Mouse (Mus musculus) CH12.LX (cell line): ENCODE measurements around the gene Hist1h2bf. TPM values are rescaled to one million over a fixed set of nuclear protein-coding genes. Genes with fewer than 3 reads are reported as not detected.

Experiments used
- DNase-seq: peaks from one replicate; pipeline ENCODE4 v3.0.0-alpha.2; 2013; ENCODE audit errors: extremely low read depth
- H3K27ac ChIP-seq: 2 replicates; pipeline ENCODE4 v1.5.1; 2012; ENCODE audit warnings: low read depth, mild to moderate bottlenecking, control low read depth, moderate library complexity; ENCODE audit not compliant: insufficient read depth
- H3K27me3 ChIP-seq: replicated peaks from 2 replicates; pipeline ENCODE3; 2012; ENCODE audit warnings: inconsistent platforms
- H3K36me3 ChIP-seq, 2 experiments: replicated peaks in 1 of 2; 2 replicates each; pipeline versions ENCODE3 to v1.6.1; 2012; ENCODE audit warnings: inconsistent platforms in 1 of 2, low read length in 1 of 2, mild to moderate bottlenecking in 1 of 2, mixed read lengths in 1 of 2, moderate library complexity in 1 of 2; ENCODE audit not compliant: control insufficient read depth in 1 of 2, insufficient read depth in 1 of 2
- H3K4me1 ChIP-seq, 2 experiments: 2 replicates each; pipeline ENCODE4 v1.6.1; 2012; ENCODE audit warnings: inconsistent platforms in 1 of 2, moderate library complexity in 1 of 2; ENCODE audit not compliant: insufficient read depth in 2 of 2, control insufficient read depth in 1 of 2
- H3K4me2 ChIP-seq: 2 replicates; pipeline ENCODE4 v1.6.1; 2012; ENCODE audit warnings: low read depth, mild to moderate bottlenecking, control low read depth; ENCODE audit not compliant: poor library complexity, insufficient read depth, severe bottlenecking
- H3K4me3 ChIP-seq, 3 experiments: fragments of 150-350 bp in 1 of 3; sonication (generic) in 1 of 3; replicated peaks in 1 of 3; 2 replicates each; pipeline versions ENCODE3 to v1.5.1; 2011 to 2012; ENCODE audit warnings: low read depth in 2 of 3, low read length in 2 of 3, mild to moderate bottlenecking in 2 of 3, moderate library complexity in 2 of 3, control low read depth in 1 of 3, improper control_type of control experiment in 1 of 3, inconsistent platforms in 1 of 3, mixed read lengths in 1 of 3; ENCODE audit not compliant: poor library complexity in 1 of 3
- H3K79me2 ChIP-seq: replicated peaks from 2 replicates; pipeline ENCODE4 v1.6.1; 2012; ENCODE audit warnings: mild to moderate bottlenecking, moderate library complexity; ENCODE audit not compliant: control insufficient read depth, poor library complexity, insufficient read depth, severe bottlenecking; ENCODE audit errors: extremely low read depth
- H3K9ac ChIP-seq: 2 replicates; pipeline ENCODE4 v1.6.1; 2012; ENCODE audit warnings: low read depth, mild to moderate bottlenecking, control low read depth, moderate library complexity; ENCODE audit not compliant: insufficient read depth
- H3K9me3 ChIP-seq: replicated peaks from 2 replicates; pipeline ENCODE3; 2012; ENCODE audit warnings: low read length, inconsistent platforms, mixed read lengths
- CHD1 ChIP-seq: IDR thresholded peaks from 2 replicates; pipeline ENCODE4 v1.6.1; 2012; ENCODE audit warnings: low read depth, low read length, improper control_type of control experiment, inconsistent platforms
- CHD2 ChIP-seq: IDR thresholded peaks from 2 replicates; pipeline ENCODE4 v1.6.1; 2011; ENCODE audit warnings: low read length, improper control_type of control experiment
- ELF1 ChIP-seq: IDR thresholded peaks from 2 replicates; pipeline ENCODE4 v1.6.1; 2014; ENCODE audit warnings: low read depth, mild to moderate bottlenecking, inconsistent platforms, low read length, improper control_type of control experiment
- GABPA ChIP-seq: IDR thresholded peaks from 2 replicates; pipeline ENCODE4 v1.6.1; 2012; ENCODE audit warnings: low read depth, low read length, improper control_type of control experiment, inconsistent platforms; ENCODE audit not compliant: insufficient replicate concordance
- HCFC1 ChIP-seq: IDR thresholded peaks from 2 replicates; pipeline ENCODE4 v1.6.1; 2012; ENCODE audit warnings: low read depth, mild to moderate bottlenecking, inconsistent platforms, low read length, improper control_type of control experiment
- IRF4 ChIP-seq: IDR thresholded peaks from 2 replicates; pipeline ENCODE4 v1.6.1; 2014; ENCODE audit warnings: low read depth, mild to moderate bottlenecking, inconsistent platforms, low read length, improper control_type of control experiment
- JUND ChIP-seq: conservative IDR thresholded peaks from 2 replicates; pipeline ENCODE4 v1.6.1; 2011; ENCODE audit warnings: low read depth, low read length, improper control_type of control experiment
- MAFK ChIP-seq: IDR thresholded peaks from 2 replicates; pipeline ENCODE4 v1.6.1; 2011; ENCODE audit warnings: low read length, improper control_type of control experiment; ENCODE audit not compliant: insufficient replicate concordance
- MAX ChIP-seq: IDR thresholded peaks from 2 replicates; pipeline ENCODE4 v1.6.1; 2011; ENCODE audit warnings: low read length, improper control_type of control experiment
- MEF2A ChIP-seq: IDR thresholded peaks from 2 replicates; pipeline ENCODE4 v1.6.1; 2014; ENCODE audit warnings: low read depth, mild to moderate bottlenecking, inconsistent platforms, low read length, improper control_type of control experiment, borderline replicate concordance
- NELFE ChIP-seq: IDR thresholded peaks from 2 replicates; pipeline ENCODE4 v1.6.1; 2011; ENCODE audit warnings: low read depth, low read length, improper control_type of control experiment
- NRF1 ChIP-seq: IDR thresholded peaks from 2 replicates; pipeline ENCODE4 v1.6.1; 2014; ENCODE audit warnings: low read depth, mild to moderate bottlenecking, inconsistent platforms, low read length, improper control_type of control experiment, moderate library complexity
- PAX5 ChIP-seq: IDR thresholded peaks from 2 replicates; pipeline ENCODE4 v1.6.1; 2012; ENCODE audit warnings: low read length, inconsistent platforms, mixed read lengths
- POLR2A ChIP-seq: IDR thresholded peaks from 2 replicates; pipeline ENCODE4 v1.6.1; 2011; ENCODE audit warnings: low read depth, mild to moderate bottlenecking, improper control_type of control experiment, low read length
- POLR2AphosphoS2 ChIP-seq: IDR thresholded peaks from 2 replicates; pipeline ENCODE4 v1.6.1; 2011; ENCODE audit warnings: low read depth, low read length, improper control_type of control experiment
- SIN3A ChIP-seq: IDR thresholded peaks from 2 replicates; pipeline ENCODE4 v1.6.1; 2012; ENCODE audit warnings: low read length, improper control_type of control experiment, inconsistent platforms
- SMC3 ChIP-seq: IDR thresholded peaks from 2 replicates; pipeline ENCODE4 v1.6.1; 2011; ENCODE audit warnings: low read depth, low read length, improper control_type of control experiment
- TBP ChIP-seq: conservative IDR thresholded peaks from 2 replicates; pipeline ENCODE4 v1.6.1; 2011; ENCODE audit warnings: low read depth, low read length, improper control_type of control experiment
- USF1 ChIP-seq: IDR thresholded peaks from 2 replicates; pipeline ENCODE4 v1.6.1; 2014; ENCODE audit warnings: low read depth, mild to moderate bottlenecking, inconsistent platforms, low read length, improper control_type of control experiment
- ZC3H11A ChIP-seq: IDR thresholded peaks from 2 replicates; pipeline ENCODE4 v1.6.1; 2012; ENCODE audit warnings: low read depth, mild to moderate bottlenecking, inconsistent platforms, low read length, improper control_type of control experiment
- ZMIZ1 ChIP-seq: IDR thresholded peaks from 2 replicates; pipeline ENCODE4 v1.6.1; 2012; ENCODE audit warnings: low read depth, mild to moderate bottlenecking, inconsistent platforms, low read length, improper control_type of control experiment
- dilution Hi-C: fragments of 300-500 bp; cut with MboI; formaldehyde crosslinking; loops from 2 replicates; pipeline ENCODE4 v1.14.3; 2020; ENCODE audit warnings: low sequenced_read_pairs; ENCODE audit not compliant: extremely low pct_unique_long_range_greater_than_20kb, extremely low pct_ligation_motif_present
- in situ Hi-C: fragments of 300-500 bp; cut with MboI; formaldehyde crosslinking; loops from 3 replicates; pipeline ENCODE4 v1.14.3; 2019; ENCODE audit warnings: low sequenced_read_pairs, low pct_ligation_motif_present, low pct_unique_long_range_greater_than_20kb, mixed read lengths
- polyA plus RNA-seq: library from polyadenylated mRNA; unstranded; fragments of >175 nt; gene quantifications from 2 replicates; pipeline ENCODE4 v1.2.1, GENCODE M21; 2012; ENCODE audit warnings: low read depth; ENCODE audit not compliant: insufficient read length
- total RNA-seq, 2 experiments: library from RNA; depleted of rRNA; stranded (reverse); fragments of 300-350 nt in 1 of 2; fragments of >200 nt in 1 of 2; gene quantifications; 2 replicates each; pipeline ENCODE4 v1.2.3; 2012 to 2014

Hist1h2bf gene
- total and polyA plus RNA-seq, 3 experiments, result 1.7 to 1,243 (median 50.8) TPM

GRCm38 (mm10) chr13:23585029-23585441 lies 11.0 kb upstream of the Hist1h2bf start:
- in situ Hi-C loops, result no loop called here
- H3K27me3 ChIP-seq, result no peaks in the 10 kb centered on the region
- peak overlapping the region; percentile 94 for H3K27ac ChIP-seq
- peaks cover 3 to 49% of the 10 kb centered on the region in 2 experiments for H3K4me1 ChIP-seq
- no peaks in the 10 kb centered on the region for H3K9me3 ChIP-seq
- H3K4me2 ChIP-seq, result peak overlapping the region; percentile 96
- peak; percentile 88 for DNase-seq
- TF ChIP-seq IRF4 (peak; percentile 48; the same call in 1 of the 2 replicates), PAX5 (no peak), JUND (0 out of 2 replicates have a peak, but pooled peaks have one; percentile 26), SIN3A (peak; percentile 85), HCFC1 (peak; percentile 37), NRF1 (peak; percentile 42), SMC3 (peak; percentile 18; the same call in 1 of the 2 replicates), MAFK (peak; percentile 51; the same call in 1 of the 2 replicates), POLR2A (peak; percentile 94), NELFE (peak; percentile 67), CHD2 (peak; percentile 84), ZMIZ1 (peak; percentile 95), MAX (no peak), TBP (no peak; the same call in 1 of the 2 replicates), ZC3H11A (no peak), POLR2AphosphoS2 (peak; percentile 100), GABPA (no peak), MEF2A (peak; percentile 65; the same call in 1 of the 2 replicates), CHD1 (peak; percentile 69)
- TF ChIP-seq, all 38 proteins: peak for 14
- H3K4me3 ChIP-seq, result peak overlapping the region; percentile 23 to 47 (median 45)
- no peaks in the 10 kb centered on the region for H3K79me2 ChIP-seq
- H3K9ac ChIP-seq, result peak overlapping the region; percentile 98
- no peaks in the 10 kb centered on the region for H3K36me3 ChIP-seq
- dilution Hi-C loops, result no loop called here

GRCm38 (mm10) chr13:23584331-23584730 lies 10.3 kb upstream of the Hist1h2bf start:
- in situ Hi-C loops, result no loop called here
- Histone ChIP-seq H3K4me2 (peak overlapping the region; percentile 96), H3K79me2 (no peaks in the 10 kb centered on the region), H3K9ac (peak overlapping the region; percentile 98), H3K27ac (peak overlapping the region; percentile 86), H3K27me3 (no peaks in the 10 kb centered on the region), H3K4me3 (peak overlapping the region in 1 of 3 experiments; percentile 24), H3K4me1 (peaks cover 3 to 47% of the 10 kb centered on the region in 2 experiments), H3K36me3 (no peaks in the 10 kb centered on the region), H3K9me3 (no peaks in the 10 kb centered on the region)
- DNase-seq, result peak; percentile 52
- dilution Hi-C loops, result no loop called here
- TF ChIP-seq USF1 (no peak), ELF1 (peak; percentile 37; the same call in 1 of the 2 replicates)
